Mouse (Mus musculus) lung, embryonic 15.5 days (tissue): ENCODE data around the gene Mob3a. TPM values are rescaled to one million over a fixed set of nuclear protein-coding genes. Genes with fewer than 3 reads are reported as not detected.
A peak's percentile ranks its signal among the peaks of the same experiment; 100 is the strongest.

Experiments
- ATAC-seq: fragments of 200-750 bp; cut with Nextera tagmentation; 2 replicates; pipeline ENCODE4 v1.8.0; 2017; ENCODE audit warnings: moderate number of reproducible peaks, borderline replicate concordance; ENCODE audit not compliant: low FRiP score, low TSS enrichment; ENCODE audit errors: extremely low read depth
- H3K27ac ChIP-seq: fragments of 300-500 bp; sonication (generic); 2 replicates; pipeline ENCODE4 v1.5.1; 2015; ENCODE audit warnings: moderate library complexity, mild to moderate bottlenecking, inconsistent platforms
- H3K27me3 ChIP-seq: fragments of 300-500 bp; sonication (generic); 2 replicates; pipeline ENCODE4 v1.6.1; 2015; ENCODE audit warnings: inconsistent platforms
- H3K36me3 ChIP-seq: fragments of 300-500 bp; sonication (generic); 2 replicates; pipeline ENCODE4 v1.6.1; 2015; ENCODE audit warnings: inconsistent platforms
- H3K4me1 ChIP-seq: fragments of 300-500 bp; sonication (generic); 2 replicates; pipeline ENCODE4 v1.6.1; 2015; ENCODE audit warnings: inconsistent platforms
- H3K4me2 ChIP-seq: fragments of 300-500 bp; sonication (generic); 2 replicates; pipeline ENCODE4 v1.6.1; 2015; ENCODE audit warnings: inconsistent platforms, mild to moderate bottlenecking, moderate library complexity
- H3K4me3 ChIP-seq: fragments of 300-500 bp; sonication (generic); 2 replicates; pipeline ENCODE4 v1.5.1; 2015; ENCODE audit warnings: mild to moderate bottlenecking, inconsistent platforms
- H3K9ac ChIP-seq: fragments of 300-500 bp; sonication (generic); 2 replicates; pipeline ENCODE4 v1.6.1; 2015; ENCODE audit warnings: inconsistent platforms
- H3K9me3 ChIP-seq: fragments of 300-500 bp; sonication (generic); 2 replicates; pipeline ENCODE4 v1.6.1; 2016; ENCODE audit warnings: inconsistent platforms
- WGBS: fragments of 180-500 bp; shearing (Covaris S2); methylation state at CpG from one replicate; pipeline ENCODE4 v1.1.7; 2015; 5-methylcytosine and 5-hydroxymethylcytosine counted together
- polyA plus RNA-seq: library from polyadenylated mRNA; unstranded; fragments of >200 nt; fragmentation: Nextera tagmentation; extraction: Ambion mirVana; gene quantifications from 2 replicates; pipeline ENCODE4 v1.2.1, GENCODE M21; 2015

Mob3a gene
- polyA plus RNA-seq, 1 experiment from 2014 or later: 44.7 TPM

DNA sequence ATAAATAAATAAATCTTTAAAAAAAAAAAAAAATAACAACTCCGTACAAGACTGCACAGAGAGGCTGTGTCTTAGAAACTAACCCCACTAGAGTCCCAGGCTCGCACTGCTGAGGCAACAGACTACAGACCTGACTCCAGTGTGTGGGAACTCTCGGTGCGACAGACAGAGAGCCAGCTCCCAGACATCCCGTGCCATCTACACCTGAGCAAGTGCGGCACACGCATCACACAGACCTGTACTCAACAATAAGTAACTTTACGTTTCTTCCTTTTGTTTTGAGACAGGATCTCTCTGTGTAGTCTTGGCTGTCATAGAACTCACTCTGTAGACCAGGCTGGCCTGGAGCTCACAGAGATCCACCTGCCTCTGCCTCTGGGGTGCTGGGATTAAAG is 4.4 kb downstream of the Mob3a start:
- Histone ChIP-seq H3K4me1 (peaks cover 50% of the 10 kb centered on the region), H3K27me3 (no peaks in the 10 kb centered on the region), H3K27ac (no peak overlapping the region), H3K36me3 (peaks cover 4% of the 10 kb centered on the region; the same call in 1 of the 2 replicates), H3K9me3 (no peaks in the 10 kb centered on the region), H3K4me3 (no peak overlapping the region), H3K4me2 (no peak overlapping the region), H3K9ac (no peak overlapping the region)
- no peak for ATAC-seq
- WGBS: 85% methylated on average over 8 of the region's 8 CpGs

DNA sequence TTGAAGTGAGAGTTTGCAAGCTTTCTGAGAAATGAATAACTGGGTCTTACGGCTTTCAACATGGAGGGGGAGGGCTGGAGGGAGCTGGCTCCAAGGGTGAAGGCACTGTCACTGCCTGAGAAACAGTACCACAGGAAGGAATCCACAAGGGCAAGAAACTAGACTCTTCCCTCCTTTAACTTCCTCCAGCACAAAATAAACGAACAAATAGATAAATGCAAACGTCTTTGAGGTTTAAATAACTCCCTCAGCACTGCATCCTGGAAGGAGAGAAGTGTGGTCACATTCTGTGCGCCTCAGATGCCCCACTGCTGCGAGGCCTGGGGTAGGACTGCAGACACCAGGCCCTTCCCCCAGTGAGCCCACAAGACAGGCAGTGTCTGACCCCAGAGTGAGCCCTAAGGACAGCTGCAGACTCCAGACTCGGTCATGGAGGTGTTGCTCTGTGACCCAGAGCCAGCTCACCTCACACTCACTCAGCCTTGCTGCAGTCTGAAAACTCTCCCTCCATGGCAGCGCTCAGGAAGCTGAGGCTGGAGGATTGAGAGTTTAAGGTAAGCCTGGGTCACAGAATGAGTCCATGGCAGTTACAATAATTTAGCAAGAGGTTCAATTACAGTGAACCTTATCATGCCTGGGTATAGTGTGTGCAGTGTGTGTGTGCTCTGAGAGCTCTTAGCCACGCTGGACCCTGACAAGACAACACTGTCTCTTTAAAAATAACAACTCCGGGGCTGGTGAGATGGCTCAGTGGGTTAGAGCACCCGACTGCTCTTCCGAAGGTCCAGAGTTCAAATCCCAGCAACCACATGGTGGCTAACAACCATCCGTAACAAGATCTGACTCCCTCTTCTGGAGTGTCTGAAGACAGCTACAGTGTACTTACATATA is 5.0 kb downstream of the Mob3a start:
- no peak overlapping the region for H3K4me3 ChIP-seq
- H3K4me2 ChIP-seq: no peak overlapping the region
- H3K4me1 ChIP-seq: peaks cover 50% of the 10 kb centered on the region
- H3K27me3 ChIP-seq: no peaks in the 10 kb centered on the region
- peak overlapping the region; percentile 14; the same call in 1 of the 2 replicates for H3K9ac ChIP-seq
- whole genome bisulfite sequencing: 47% methylated on average over 12 of the region's 12 CpGs
- H3K36me3 ChIP-seq: peaks cover 4% of the 10 kb centered on the region; the same call in 1 of the 2 replicates
- no peaks in the 10 kb centered on the region for H3K9me3 ChIP-seq
- peak overlapping the region; percentile 90 for H3K27ac ChIP-seq
- ATAC-seq: no peak

DNA sequence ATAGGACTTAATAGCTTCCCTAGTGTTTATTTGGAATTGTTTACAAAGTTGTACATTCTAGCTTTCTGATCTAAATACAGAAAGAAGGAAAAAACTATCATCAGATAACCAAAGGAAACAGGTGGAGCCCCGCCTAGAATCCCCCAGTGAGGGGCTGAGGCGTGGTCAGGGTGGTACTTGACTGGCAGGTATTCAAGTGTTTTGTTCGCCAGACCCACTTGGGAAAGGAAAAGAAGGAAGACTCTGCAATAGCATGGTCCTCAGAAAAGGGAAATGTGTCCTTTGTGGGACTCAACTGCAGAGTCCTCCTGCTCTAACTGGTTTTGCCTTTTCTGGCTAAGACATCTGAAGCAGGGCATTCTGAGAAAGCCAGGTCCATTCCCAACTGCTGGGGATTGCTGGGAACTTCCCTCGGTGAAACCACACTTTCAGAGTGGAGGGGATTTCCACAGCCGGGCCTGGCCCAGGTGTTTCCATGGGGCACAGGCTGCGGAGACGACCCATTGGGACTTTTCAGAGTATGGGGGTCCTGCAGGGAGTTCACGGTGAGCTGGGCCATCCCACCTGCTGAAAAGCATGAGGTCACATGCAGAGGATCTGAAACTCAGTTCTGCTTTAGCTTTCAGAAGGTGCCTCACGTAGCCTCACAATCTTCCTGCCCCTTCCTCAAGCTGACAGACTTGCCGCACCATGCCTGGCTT is 5.8 kb downstream of the Mob3a start:
- Histone ChIP-seq H3K9me3 (no peaks in the 10 kb centered on the region), H3K4me3 (no peak overlapping the region), H3K36me3 (peaks cover 4% of the 10 kb centered on the region; the same call in 1 of the 2 replicates), H3K4me1 (peaks cover 45% of the 10 kb centered on the region), H3K27me3 (no peaks in the 10 kb centered on the region), H3K27ac (peak overlapping the region; percentile 90), H3K4me2 (peak overlapping the region; percentile 21; the same call in 1 of the 2 replicates), H3K9ac (no peak overlapping the region)
- no peak for ATAC-seq
- 48% methylated on average over 10 of the region's 10 CpGs for WGBS

DNA sequence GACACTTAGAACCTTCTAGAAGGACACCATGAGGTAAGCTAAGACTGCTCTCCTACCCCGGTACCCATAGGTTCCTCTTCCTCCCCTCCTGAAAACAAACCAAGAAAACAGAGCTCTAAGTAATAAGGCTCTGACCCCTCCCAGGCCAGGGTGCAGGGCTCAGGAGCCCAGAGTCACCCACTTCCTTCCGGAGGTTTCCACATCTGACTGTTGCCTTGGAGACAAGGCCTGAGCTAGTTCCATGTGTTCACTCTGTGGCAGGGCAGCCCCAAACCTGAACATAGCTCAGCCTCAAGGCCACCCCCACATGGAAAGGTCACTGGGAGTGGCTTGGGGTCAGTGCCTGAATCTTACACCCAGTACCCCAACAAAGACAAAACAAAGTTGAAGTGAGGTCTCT is 6.6 kb downstream of the Mob3a start:
- Histone ChIP-seq H3K4me3 (no peak overlapping the region), H3K27ac (peak overlapping the region; percentile 90), H3K9me3 (no peaks in the 10 kb centered on the region), H3K4me2 (no peak overlapping the region), H3K27me3 (no peaks in the 10 kb centered on the region), H3K9ac (no peak overlapping the region), H3K36me3 (peaks cover 10% of the 10 kb centered on the region; the same call in 1 of the 2 replicates), H3K4me1 (peaks cover 38% of the 10 kb centered on the region)
- 53% methylated on average over 2 of the region's 2 CpGs for WGBS
- 0 out of 2 replicates have a peak, but pooled peaks have one; percentile 52 for ATAC-seq

DNA sequence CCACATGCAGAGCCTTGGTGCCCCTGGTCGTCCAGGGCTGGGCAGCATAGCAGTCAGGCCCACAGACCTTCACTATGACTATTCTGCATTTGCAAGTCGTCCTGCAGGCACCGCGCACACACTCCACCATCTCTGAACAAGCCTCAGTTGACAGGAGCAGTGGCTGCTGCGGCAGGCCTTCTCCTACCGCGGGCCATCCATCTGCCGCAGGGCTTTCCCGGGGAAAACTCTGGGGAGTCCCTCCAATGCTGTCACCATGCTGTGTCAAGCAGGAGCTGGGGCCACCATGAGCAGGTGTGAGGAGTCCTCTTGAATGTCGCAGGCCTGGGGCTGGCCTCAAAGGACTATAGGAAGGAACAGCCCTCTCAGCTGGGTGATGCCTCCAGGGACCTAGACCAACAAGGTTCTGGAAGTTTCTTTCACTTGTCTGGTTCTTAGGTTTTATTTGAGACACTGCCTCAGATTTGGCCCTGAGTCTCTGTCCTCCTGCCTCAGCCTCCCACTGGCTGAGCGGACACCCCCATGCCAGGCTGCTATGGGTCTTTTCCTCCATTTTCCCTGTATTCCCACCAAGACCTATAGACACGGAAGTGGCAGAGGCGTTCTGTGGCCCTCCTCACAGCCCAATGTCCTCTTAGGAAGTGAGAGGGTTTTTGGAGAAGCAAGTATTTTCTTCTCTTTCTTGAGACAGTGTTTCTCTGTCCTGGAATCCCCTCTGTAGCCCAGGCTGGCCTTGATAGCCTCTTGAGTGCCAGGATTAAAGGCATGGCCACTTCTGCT is 7.4 kb downstream of the Mob3a start:
- H3K36me3 ChIP-seq: peaks cover 18% of the 10 kb centered on the region
- peak overlapping the region; percentile 90 for H3K27ac ChIP-seq

DNA sequence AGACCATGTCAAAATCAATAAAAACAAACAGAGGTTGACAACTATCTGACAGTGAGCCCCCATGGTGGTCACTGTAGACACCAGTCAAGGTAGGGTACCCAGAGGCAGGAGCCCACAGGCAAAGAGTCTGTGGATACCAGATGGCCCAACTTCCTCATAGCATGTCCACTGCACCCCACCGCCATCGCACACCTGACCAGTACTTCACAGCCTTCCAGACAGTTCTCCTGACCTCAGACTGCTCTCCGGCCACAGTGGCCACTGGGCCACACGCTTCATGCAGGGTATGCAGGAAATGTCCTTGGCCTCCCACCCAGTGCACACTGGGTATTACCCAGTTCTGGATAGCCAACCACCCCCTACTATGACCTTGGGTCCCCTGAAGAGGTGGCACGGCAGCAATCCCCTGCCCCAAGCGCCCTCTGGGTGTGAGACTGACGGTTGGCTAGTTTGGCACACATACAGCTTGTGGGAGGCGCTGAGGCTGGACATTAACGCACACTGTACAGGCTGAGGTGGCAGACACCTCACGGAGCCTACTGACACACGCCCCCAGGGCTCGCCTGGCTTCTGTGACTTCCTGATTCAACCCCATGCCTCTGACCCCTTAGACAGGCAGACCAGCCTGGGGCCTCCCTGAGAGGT is 8.3 kb downstream of the Mob3a start:
- no peak overlapping the region for H3K4me2 ChIP-seq
- WGBS: 86% methylated on average over 12 of the region's 12 CpGs
- no peak overlapping the region for H3K4me3 ChIP-seq
- H3K9ac ChIP-seq: no peak overlapping the region; the same call in 1 of the 2 replicates
- H3K9me3 ChIP-seq: no peaks in the 10 kb centered on the region
- no peaks in the 10 kb centered on the region for H3K27me3 ChIP-seq
- ATAC-seq: no peak
- peaks cover 29% of the 10 kb centered on the region for H3K4me1 ChIP-seq
- H3K27ac ChIP-seq: no peak overlapping the region; the same call in 1 of the 2 replicates
- peaks cover 22% of the 10 kb centered on the region for H3K36me3 ChIP-seq

More for the DNA sequence above, 7.4 kb downstream of the Mob3a start:
- Histone ChIP-seq H3K4me3 (no peak overlapping the region), H3K27me3 (no peaks in the 10 kb centered on the region), H3K9me3 (no peaks in the 10 kb centered on the region), H3K4me1 (peaks cover 30% of the 10 kb centered on the region), H3K4me2 (no peak overlapping the region), H3K9ac (no peak overlapping the region)
- 85% methylated on average over 13 of the region's 13 CpGs for WGBS
- no peak for ATAC-seq

DNA sequence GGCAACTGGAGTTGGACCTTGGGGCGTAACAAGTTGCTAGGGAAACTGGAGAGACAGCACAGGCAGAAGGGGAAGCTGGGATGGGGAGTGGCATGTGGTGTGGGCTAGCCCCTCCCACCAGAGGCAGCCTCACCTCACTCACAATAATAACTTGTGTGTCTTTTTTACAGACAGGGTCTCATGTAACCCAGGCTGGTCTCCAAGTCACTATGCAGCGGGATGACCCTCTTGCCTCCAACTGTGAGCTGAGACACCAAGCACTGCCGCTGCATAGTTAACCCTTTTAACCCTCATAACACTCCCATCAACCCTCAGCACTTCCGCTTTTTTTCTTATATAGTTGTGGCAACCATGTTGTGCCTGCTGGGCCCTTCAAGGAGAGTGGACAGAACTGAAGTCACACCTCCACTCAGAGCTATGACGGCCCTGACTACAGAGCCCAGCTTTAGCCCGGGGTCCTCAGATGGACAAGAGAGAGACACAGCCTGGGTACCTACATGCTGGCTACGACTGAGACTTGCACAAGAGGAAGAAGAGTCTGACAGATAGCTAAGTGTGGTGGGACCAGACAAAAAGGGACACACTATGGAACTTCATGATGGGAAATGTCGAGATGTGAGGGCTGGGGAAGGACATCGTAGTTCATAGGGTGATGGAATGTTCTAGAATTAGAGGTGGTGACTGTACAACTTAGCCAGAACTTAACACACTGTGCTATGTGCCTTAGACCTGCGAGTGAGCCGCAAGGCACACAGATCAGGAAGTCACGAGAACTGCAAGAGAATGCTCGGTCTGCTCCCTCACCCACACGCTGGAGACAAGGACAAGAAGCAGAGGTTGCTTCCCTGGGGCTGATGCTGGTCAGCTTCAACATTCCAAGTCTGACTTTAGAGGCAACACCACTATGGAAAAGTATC is 9.3 kb downstream of the Mob3a start:
- H3K4me1 ChIP-seq: peaks cover 23% of the 10 kb centered on the region
- 66% methylated on average over 14 of the region's 14 CpGs for WGBS
- H3K36me3 ChIP-seq: peaks cover 22% of the 10 kb centered on the region
- no peaks in the 10 kb centered on the region for H3K27me3 ChIP-seq
- no peak overlapping the region for H3K27ac ChIP-seq
- ATAC-seq: no peak
- H3K9me3 ChIP-seq: no peaks in the 10 kb centered on the region
- no peak overlapping the region for H3K4me3 ChIP-seq
- no peak overlapping the region for H3K4me2 ChIP-seq
- no peak overlapping the region for H3K9ac ChIP-seq

DNA sequence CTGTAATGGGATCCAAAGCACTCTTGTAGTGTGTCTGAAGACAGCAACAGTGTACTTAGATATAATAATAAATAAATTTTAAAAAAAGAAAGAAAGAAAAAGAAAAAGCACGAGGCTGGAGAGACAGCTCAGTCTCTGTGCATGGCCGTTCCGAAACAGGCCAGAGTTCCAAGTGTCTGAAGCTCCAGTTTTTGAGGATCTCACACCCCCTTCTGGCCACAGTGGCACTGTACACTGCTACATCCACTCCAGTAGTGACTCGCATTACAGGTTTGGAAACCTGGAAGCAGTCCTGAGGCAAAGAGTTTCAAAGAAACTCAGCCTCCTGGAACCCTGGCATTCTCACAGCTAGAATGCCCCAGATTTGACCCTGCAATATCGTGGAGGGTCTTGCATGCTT is 13.9 kb downstream of the Mob3a start:
- H3K4me3 ChIP-seq: no peak overlapping the region
- ATAC-seq: 0 out of 2 replicates have a peak, but pooled peaks have one; percentile 58
- H3K9me3 ChIP-seq: no peaks in the 10 kb centered on the region
- no peaks in the 10 kb centered on the region for H3K27me3 ChIP-seq
- no peak overlapping the region for H3K27ac ChIP-seq
- peaks cover 46% of the 10 kb centered on the region for H3K36me3 ChIP-seq
- no peak overlapping the region for H3K9ac ChIP-seq
- no peak overlapping the region for H3K4me2 ChIP-seq
- WGBS: 29% methylated on average over 5 of the region's 5 CpGs
- H3K4me1 ChIP-seq: no peaks in the 10 kb centered on the region

DNA sequence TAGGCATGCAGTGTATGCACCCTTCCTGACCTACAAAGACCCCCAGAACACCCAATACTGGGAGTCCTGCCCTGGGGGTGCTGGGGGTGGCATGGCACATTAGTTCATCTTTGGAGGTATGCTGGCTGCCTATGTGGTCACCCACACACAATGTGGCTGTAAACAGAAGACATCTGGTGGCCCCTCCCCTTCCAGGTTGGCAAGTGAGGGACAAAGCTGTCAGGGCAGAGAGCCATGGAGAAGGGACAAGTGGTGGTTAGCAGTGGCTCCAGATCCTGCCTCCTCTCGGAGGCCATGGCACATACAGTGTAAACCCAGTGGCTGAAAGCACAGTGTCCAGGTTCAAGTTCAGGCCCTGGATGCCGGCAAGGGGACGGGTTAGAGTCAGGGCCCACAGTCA is 15.2 kb downstream of the Mob3a start:
- Histone ChIP-seq H3K4me3 (no peak overlapping the region), H3K9ac (no peak overlapping the region), H3K36me3 (peaks cover 46% of the 10 kb centered on the region), H3K4me1 (no peaks in the 10 kb centered on the region), H3K27me3 (no peaks in the 10 kb centered on the region), H3K27ac (no peak overlapping the region), H3K4me2 (no peak overlapping the region), H3K9me3 (no peaks in the 10 kb centered on the region)
- 91% methylated on average over 3 of the region's 3 CpGs for WGBS
- ATAC-seq: no peak

DNA sequence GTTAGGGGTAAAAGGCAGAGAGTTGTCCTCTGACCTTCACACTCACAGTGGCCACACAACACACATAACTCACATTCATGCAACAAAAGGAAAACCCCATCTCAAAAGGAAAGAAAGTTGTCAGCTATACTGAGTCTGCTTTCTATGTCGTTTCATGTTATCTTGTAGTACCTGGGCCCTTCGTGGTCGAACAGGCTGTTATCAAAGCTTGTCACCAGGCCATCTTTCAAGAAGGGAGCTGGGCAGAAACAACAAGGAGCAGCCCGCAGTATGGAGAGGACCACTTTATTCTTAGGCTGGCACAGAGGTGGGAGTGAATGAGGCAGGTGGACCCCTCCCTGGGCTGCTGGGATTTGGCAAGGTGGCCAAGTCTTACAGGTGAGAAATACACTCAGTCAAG is 16.8 kb downstream of the Mob3a start:
- Histone ChIP-seq H3K4me3 (no peak overlapping the region), H3K27me3 (no peaks in the 10 kb centered on the region), H3K36me3 (peaks cover 38% of the 10 kb centered on the region), H3K4me1 (no peaks in the 10 kb centered on the region), H3K9ac (no peak overlapping the region), H3K4me2 (no peak overlapping the region), H3K9me3 (no peaks in the 10 kb centered on the region), H3K27ac (no peak overlapping the region)
- 65% methylated on average over 4 of the region's 4 CpGs for WGBS
- ATAC-seq: no peak
